In the genomic region with DNA sequence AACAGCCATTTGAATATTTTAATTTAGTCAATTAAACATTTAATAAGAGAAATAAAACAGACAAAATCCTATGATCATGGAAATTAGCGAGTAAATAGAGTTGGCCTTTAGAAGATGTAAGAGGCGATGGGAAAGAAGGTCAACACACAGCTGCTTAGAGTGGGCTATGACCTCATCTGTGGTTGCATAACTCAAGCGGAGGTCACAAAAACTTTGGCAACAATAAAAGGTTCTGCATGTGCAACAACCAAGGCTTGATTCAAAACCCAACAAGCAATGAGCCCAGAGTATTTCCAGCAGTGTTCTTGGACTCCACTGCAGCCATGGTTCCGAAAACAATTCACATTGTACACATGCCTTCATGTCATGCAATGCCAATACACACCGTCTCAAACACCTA, we compare ENCODE assay signal across 10 mouse cellular contexts. TPM values are rescaled to one million over a fixed set of nuclear protein-coding genes. Genes with fewer than 3 reads are reported as not detected.
DNase-seq lines count a peak whose midpoint lies in the region; TF ChIP-seq lines count a peak whose summit lies in the region.
"Had no signal": no experiment of that assay in that cellular context is flagged by ENCODE, and none has a peak within 500 bp of the region (broad histone marks: within the 10 kb centered on the region; RNA-seq: fewer than 3 reads in every experiment).

No protein-coding gene starts in this region.

- H3K4me3 ChIP-seq in kidney, adult 2 months (ENCODE audit: insufficient read depth, low read depth, low read length): no peak overlapping the region
- H3K4me3 ChIP-seq: forebrain, embryonic 15.5 days had no signal

- no peaks in the 10 kb centered on the region; the same call in 1 of the 2 replicates for H3K4me1 ChIP-seq in kidney, adult 2 months (ENCODE audit: control insufficient read depth, insufficient read depth, low read length)

- no peak overlapping the region for H3K27ac ChIP-seq in kidney, adult 2 months (ENCODE audit: insufficient read depth, low read depth, low read length)
- H3K27ac ChIP-seq: forebrain, embryonic 15.5 days had no signal

- DNase-seq in kidney, adult 2 months: peak; percentile 23
- no peak for DNase-seq in kidney, adult 18-20 months
- peak; percentile 30 for DNase-seq in NIH3T3 (ENCODE audit: low read depth)
- DNase-seq in brain, embryonic 14.5 days (ENCODE audit: low read depth): peak; percentile 17
- peak; percentile 59 for DNase-seq in lung, postnatal 10 days
- no peak for DNase-seq in urinary bladder, postnatal 4 days (ENCODE audit: low spot score in 2 of 2)
- no peak for DNase-seq in spleen, adult 18-20 months
- DNase-seq: cerebellum, adult 8-10 months; left cerebral cortex, postnatal 4 days had no signal

- H3K27me3 ChIP-seq in kidney, adult 2 months (replicated peaks; ENCODE audit: control insufficient read depth, insufficient read depth, low read length): no peaks in the 10 kb centered on the region
- H3K27me3 ChIP-seq: forebrain, embryonic 15.5 days had no signal

- H3K36me3 ChIP-seq in kidney, adult 2 months (ENCODE audit: control insufficient read depth, insufficient read depth, low read length): no peaks in the 10 kb centered on the region
- H3K36me3 ChIP-seq: forebrain, embryonic 15.5 days had no signal

- no peak for TF ChIP-seq POLR2A in kidney, adult 2 months (IDR thresholded peaks at IDR 0.05; ENCODE audit: low read depth, low read length)
- no peak for TF ChIP-seq POLR2A in brain, embryonic 14.5 days (IDR thresholded peaks at IDR 0.05; ENCODE audit: borderline replicate concordance, extremely low read depth, insufficient read depth, insufficient read length, poor library complexity, severe bottlenecking)

- no peak for TF ChIP-seq CTCF in kidney, adult 2 months (conservative IDR thresholded peaks at IDR 0.05; ENCODE audit: insufficient read depth, insufficient read length, low read depth, low read length)
- no peak for TF ChIP-seq CTCF in brain, embryonic 14.5 days (IDR thresholded peaks at IDR 0.05; ENCODE audit: borderline replicate concordance, extremely low read depth, insufficient read depth, insufficient read length)

- WGBS in kidney, adult 2 months: 82% methylated on average over 5 of the region's 5 CpGs

RNA-seq across cellular contexts. Expression of a gene that starts 30.9 kb away (rescaled TPM):
- 3.1 and 3.3 TPM in 2 replicates for polyA plus RNA-seq in kidney, adult 2 months (2012; rRNA removed)
- polyA plus RNA-seq in brain, embryonic 14.5 days (2012; rRNA removed): 10.1 and 13.2 TPM in 2 replicates

Comparison
In these comparisons a context has a peak if more than half of its experiments do, and no peak if none do; other contexts are left out.
1. DNase-seq: peak in kidney, adult 2 months (single experiment), NIH3T3 (single experiment), brain, embryonic 14.5 days (single experiment) and lung, postnatal 10 days (single experiment); none in kidney, adult 18-20 months (single experiment), urinary bladder, postnatal 4 days (0 of 2) and spleen, adult 18-20 months (0 of 2).